Mouse (Mus musculus): Measurements from ENCODE around the gene Plgrkt.

- TF ChIP-seq CTCF (IDR thresholded peaks at IDR 0.05) (no peak), EP300 (IDR thresholded peaks at IDR 0.05) (no peak)
These were observed 41.4 kb downstream of the Plgrkt start for GRCm38 (mm10) chr19:29325852-29326180.

All from lung, postnatal 0 days (tissue).